Mouse (Mus musculus) forebrain, embryonic 13.5 days (tissue): Measurements from ENCODE around the gene Itgb1bp1. TPM values are rescaled to one million over a fixed set of nuclear protein-coding genes. Genes with fewer than 3 reads are reported as not detected.

ENCODE experiments used
- ATAC-seq: fragments of 200-750 bp; cut with Nextera tagmentation; 2 replicates; pipeline ENCODE4 v1.8.0; 2017
- H3K27ac ChIP-seq: fragments of 300-500 bp; sonication (generic); 2 replicates; pipeline ENCODE4 v1.5.1; 2015; ENCODE audit warnings: inconsistent platforms, mild to moderate bottlenecking, moderate library complexity
- H3K27me3 ChIP-seq: fragments of 300-500 bp; sonication (generic); 2 replicates; pipeline ENCODE4 v1.6.1; 2015; ENCODE audit warnings: mild to moderate bottlenecking, inconsistent platforms
- H3K36me3 ChIP-seq: fragments of 300-500 bp; sonication (generic); 2 replicates; pipeline ENCODE4 v1.6.1; 2015; ENCODE audit warnings: mild to moderate bottlenecking, inconsistent platforms; ENCODE audit not compliant: poor library complexity, severe bottlenecking
- H3K4me1 ChIP-seq: fragments of 300-500 bp; sonication (generic); 2 replicates; pipeline ENCODE4 v1.6.1; 2015; ENCODE audit warnings: inconsistent platforms
- H3K4me2 ChIP-seq: fragments of 300-500 bp; sonication (generic); 2 replicates; pipeline ENCODE4 v1.6.1; 2015; ENCODE audit warnings: inconsistent platforms, mild to moderate bottlenecking, moderate library complexity
- H3K4me3 ChIP-seq: fragments of 300-500 bp; sonication (generic); 2 replicates; pipeline ENCODE4 v1.5.1; 2015; ENCODE audit warnings: mild to moderate bottlenecking, inconsistent platforms
- H3K9ac ChIP-seq: fragments of 300-500 bp; sonication (generic); 2 replicates; pipeline ENCODE4 v1.6.1; 2015; ENCODE audit warnings: mild to moderate bottlenecking, inconsistent platforms
- H3K9me3 ChIP-seq: fragments of 300-500 bp; sonication (generic); replicated peaks from 2 replicates; pipeline ENCODE4 v1.6.1; 2016; ENCODE audit warnings: inconsistent platforms
- WGBS: fragments of 180-500 bp; shearing (Covaris S2); methylation state at CpG from one replicate; pipeline ENCODE4 v1.1.7; 2015; 5-methylcytosine and 5-hydroxymethylcytosine counted together
- polyA plus RNA-seq: library from polyadenylated mRNA; unstranded; fragments of >200 nt; fragmentation: Nextera tagmentation; extraction: Ambion mirVana; gene quantifications from 2 replicates; pipeline ENCODE4 v1.2.1, GENCODE M21; 2015

Itgb1bp1 gene
- polyA plus RNA-seq, 1 experiment from 2014 or later: 43.2 TPM

DNA sequence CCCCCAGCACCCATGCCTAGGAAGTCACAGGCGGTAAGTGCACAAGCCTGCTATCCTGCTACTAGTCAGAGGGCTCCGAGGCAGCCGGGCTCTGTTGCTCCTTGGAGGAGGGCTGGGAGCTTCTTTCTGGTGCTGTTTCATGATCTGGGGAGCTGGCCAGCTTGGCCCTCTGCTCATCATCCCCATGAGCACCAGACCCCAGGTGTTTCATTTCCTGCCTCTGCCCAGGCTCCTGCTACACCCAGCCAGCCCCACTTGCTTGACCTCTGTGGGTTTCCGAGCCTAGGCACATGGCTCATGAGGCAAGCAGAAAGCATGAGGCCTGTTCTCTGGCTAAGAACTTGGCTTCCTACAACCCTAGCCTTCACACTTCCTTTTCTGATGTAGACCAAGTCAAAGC, 20.6 kb downstream of the Itgb1bp1 start:
- Histone ChIP-seq H3K4me1 (no peaks in the 10 kb centered on the region), H3K4me3 (no peak overlapping the region), H3K36me3 (peaks cover 83% of the 10 kb centered on the region), H3K9ac (no peak overlapping the region), H3K4me2 (no peak overlapping the region), H3K9me3 (no peaks in the 10 kb centered on the region), H3K27me3 (no peaks in the 10 kb centered on the region), H3K27ac (no peak overlapping the region)
- WGBS: 95% methylated on average over 4 of the region's 4 CpGs
- no peak for ATAC-seq

DNA sequence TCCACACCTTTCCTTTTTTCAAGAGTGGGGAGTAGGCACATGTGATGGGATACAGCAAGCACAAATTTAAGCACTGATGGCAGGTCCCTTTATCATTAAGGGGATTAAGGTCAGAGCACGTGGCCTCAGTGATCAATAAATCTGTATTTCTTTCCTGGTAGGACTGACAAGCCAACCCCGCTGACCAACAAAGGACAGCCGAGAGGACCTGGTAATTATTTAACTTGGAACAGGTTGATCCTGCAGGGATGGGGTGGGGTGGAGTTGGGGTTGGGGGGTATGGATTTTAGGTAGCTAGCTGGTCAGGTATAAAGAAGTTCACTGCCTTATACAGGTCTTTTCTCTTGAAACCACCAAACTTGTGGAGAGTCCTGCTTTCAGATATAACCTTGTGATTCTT, 21.1 kb downstream of the Itgb1bp1 start:
- no peak overlapping the region for H3K4me3 ChIP-seq
- 90% methylated on average over 3 of the region's 3 CpGs for WGBS
- H3K4me1 ChIP-seq: no peaks in the 10 kb centered on the region
- no peak for ATAC-seq
- H3K27me3 ChIP-seq: no peaks in the 10 kb centered on the region
- H3K36me3 ChIP-seq: peaks cover 83% of the 10 kb centered on the region
- H3K9me3 ChIP-seq: no peaks in the 10 kb centered on the region
- H3K4me2 ChIP-seq: no peak overlapping the region
- H3K9ac ChIP-seq: no peak overlapping the region
- H3K27ac ChIP-seq: no peak overlapping the region

DNA sequence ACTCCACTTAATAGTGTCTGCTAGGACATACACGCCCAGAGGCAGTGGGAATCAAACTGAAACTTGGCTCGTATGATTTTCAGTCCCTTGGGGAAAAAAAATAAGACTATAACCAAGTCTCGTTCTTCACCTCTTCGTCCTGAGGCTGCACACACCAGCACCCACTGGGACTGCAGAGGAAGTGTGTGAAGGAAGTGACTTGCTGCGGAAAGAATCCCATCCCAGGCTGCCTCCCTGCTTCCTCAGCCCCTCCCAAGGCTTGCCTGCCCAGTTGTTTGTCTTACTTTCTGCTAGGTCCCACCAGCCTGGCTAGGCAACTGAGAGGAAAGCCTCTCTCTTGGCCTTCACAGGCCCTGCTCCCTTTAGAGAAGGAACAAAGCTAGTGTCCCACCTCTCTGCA, 21.8 kb downstream of the Itgb1bp1 start:
- 83% methylated on average over 5 of the region's 5 CpGs for WGBS
- Histone ChIP-seq H3K36me3 (peaks cover 88% of the 10 kb centered on the region), H3K9ac (no peak overlapping the region), H3K4me2 (no peak overlapping the region), H3K27ac (no peak overlapping the region), H3K27me3 (no peaks in the 10 kb centered on the region), H3K4me3 (no peak overlapping the region), H3K9me3 (no peaks in the 10 kb centered on the region), H3K4me1 (no peaks in the 10 kb centered on the region)
- no peak for ATAC-seq

DNA sequence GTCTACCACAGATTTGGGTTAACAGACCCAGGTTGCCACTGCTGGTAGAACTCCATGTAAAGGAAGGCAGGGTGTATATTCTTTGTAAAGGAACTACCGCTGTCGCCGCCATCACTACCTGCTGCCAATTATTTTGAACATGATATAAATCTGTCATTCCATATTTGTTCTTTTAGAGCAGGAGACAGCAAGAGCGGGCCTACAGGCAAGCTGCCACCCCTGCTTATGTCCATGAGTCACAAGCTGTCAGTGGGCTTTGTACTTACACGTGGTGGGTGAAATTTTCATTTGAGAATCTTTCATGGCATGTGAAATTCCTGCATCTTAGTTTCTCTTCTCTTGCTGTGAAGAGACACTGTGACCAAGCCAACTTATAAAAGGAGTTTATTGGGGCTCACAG, 22.8 kb downstream of the Itgb1bp1 start:
- H3K4me2 ChIP-seq: no peak overlapping the region
- no peak overlapping the region for H3K9ac ChIP-seq
- no peak for ATAC-seq
- H3K27ac ChIP-seq: no peak overlapping the region
- H3K27me3 ChIP-seq: no peaks in the 10 kb centered on the region
- H3K36me3 ChIP-seq: peaks cover 86% of the 10 kb centered on the region
- H3K4me3 ChIP-seq: no peak overlapping the region
- no peaks in the 10 kb centered on the region for H3K4me1 ChIP-seq
- 94% methylated on average over 5 of the region's 5 CpGs for WGBS
- no peaks in the 10 kb centered on the region for H3K9me3 ChIP-seq

DNA sequence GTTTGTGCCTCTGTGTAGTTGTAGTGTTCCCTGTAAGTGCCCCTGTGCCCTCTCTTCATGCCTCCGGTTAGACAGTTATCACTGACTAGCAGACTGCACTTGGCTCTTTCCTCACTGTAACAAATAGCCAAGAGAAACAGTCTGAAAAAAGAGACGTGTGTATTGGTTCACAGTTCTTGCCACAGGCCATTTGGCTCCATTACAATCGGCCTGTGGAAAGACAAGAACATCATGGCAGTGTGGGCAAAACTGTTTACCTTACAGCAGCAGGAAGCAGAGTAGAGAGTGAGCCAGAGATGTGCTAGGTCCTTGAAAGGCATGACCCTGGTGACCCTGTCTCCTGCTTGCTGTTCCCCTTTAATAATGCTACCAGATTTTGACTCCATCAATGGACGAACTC, 24.6 kb downstream of the Itgb1bp1 start:
- Histone ChIP-seq H3K27ac (no peak overlapping the region), H3K9me3 (no peaks in the 10 kb centered on the region), H3K27me3 (no peaks in the 10 kb centered on the region), H3K4me3 (no peak overlapping the region), H3K36me3 (peaks cover 90% of the 10 kb centered on the region), H3K4me1 (no peaks in the 10 kb centered on the region), H3K9ac (no peak overlapping the region), H3K4me2 (no peak overlapping the region)
- no peak for ATAC-seq
- WGBS: 84% methylated on average over 4 of the region's 4 CpGs

DNA sequence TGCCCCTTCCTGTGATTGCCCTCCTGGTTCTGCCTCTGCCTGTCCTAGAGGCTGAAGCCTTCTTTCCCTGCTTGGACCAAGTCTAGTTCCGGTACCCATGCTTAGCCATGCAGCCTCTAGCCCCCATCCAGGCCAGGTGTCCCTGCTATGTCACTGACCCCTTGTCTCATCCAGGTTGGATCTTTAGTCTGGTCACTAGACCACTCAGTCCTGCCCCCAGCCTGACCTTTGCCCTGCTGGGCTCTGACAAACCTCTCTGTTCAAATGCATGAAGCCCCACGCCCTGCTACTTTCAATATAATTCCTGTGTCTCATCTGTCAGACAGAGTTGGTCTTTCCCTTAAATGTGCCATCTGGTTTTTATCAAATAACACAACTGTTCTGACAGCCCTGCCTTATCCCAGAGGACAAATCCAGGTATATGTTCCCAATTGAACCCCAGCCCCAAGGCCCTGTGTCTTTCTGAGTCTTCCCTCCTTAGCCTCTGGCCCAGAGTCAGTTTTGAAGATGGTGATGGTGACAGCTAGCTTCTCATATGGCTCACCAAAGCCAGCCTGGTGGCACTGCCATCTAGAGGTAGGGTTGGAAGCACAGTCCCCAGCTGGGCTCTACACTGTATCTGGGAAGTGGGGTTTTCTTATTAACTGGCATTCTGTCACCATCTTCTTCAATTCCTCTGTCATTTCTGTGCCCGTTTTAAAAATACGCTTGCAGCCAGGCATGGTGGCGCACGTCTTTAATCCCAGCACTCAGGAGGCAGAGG, 25.4 kb downstream of the Itgb1bp1 start:
- no peak overlapping the region; the same call in 1 of the 2 replicates for H3K27ac ChIP-seq
- H3K9ac ChIP-seq: no peak overlapping the region
- H3K36me3 ChIP-seq: peaks cover 90% of the 10 kb centered on the region
- no peak for ATAC-seq
- H3K4me1 ChIP-seq: no peaks in the 10 kb centered on the region
- H3K4me3 ChIP-seq: no peak overlapping the region
- whole genome bisulfite sequencing: 93% methylated on average over 6 of the region's 6 CpGs
- H3K4me2 ChIP-seq: no peak overlapping the region
- no peaks in the 10 kb centered on the region for H3K9me3 ChIP-seq
- no peaks in the 10 kb centered on the region for H3K27me3 ChIP-seq

DNA sequence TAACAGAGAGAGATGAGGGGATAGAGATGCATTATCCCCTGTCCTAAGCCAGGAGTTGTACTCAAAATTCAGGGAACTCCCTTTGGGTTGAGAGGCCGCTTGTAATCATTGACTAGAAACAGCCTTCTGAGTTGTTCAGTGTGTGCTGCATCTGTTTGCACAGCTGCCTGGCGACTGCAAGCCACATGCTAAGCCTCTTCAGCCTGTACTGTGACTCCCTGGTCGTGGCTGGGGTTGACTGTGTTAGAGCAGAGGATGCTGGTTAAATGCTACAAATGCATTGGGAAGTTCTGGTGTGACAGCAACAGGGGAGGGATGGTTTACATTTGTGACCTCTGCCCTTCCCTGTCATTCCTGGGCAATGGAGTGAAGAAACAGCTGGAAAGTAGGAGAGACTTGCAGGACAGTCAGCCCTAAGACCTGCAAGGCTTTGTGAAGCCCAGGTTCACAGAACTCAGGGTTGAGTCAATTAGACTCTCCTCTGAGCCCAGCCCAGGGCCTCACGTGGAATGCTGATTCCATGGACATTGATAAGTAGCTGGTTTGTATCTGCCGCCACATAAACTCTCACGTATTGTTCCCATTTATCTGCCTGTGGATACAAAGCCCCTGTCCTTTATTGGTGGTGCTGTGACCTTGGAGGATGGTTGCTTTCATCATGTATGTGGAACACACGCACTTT, 38.2 kb downstream of the Itgb1bp1 start:
- Histone ChIP-seq H3K9me3 (no peaks in the 10 kb centered on the region), H3K36me3 (peaks cover 97% of the 10 kb centered on the region)
- 90% methylated on average over 7 of the region's 7 CpGs for WGBS

DNA sequence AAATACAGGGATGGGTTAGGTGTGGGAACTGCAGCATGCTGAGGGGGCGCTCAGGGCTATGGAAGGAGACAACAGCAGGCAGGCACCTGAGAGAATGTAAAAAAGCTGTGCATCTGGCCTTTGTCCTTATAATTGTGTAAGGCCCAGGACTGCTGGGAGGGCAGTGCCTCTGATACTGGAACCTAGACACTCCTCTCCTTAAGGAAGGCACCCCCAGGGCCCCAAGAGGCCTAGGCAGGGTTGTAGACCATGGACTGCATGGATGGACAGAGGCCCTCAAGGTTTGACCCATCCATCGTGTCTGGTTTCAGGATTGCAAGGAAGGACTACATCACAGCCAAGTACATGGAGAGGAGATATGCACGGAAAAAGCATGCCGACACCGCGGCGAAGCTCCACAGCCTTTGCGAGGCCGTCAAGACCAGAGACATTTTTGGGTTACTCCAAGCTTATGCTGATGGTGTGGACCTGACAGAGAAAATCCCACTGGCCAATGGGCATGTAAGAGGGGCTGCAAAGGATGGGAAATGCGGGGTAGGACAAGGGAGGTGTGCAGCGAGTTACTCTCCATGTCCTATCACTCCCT, 41.6 kb downstream of the Itgb1bp1 start:
- Histone ChIP-seq H3K4me2 (no peak overlapping the region), H3K36me3 (peaks cover 89% of the 10 kb centered on the region), H3K27ac (no peak overlapping the region), H3K27me3 (no peaks in the 10 kb centered on the region), H3K4me3 (no peak overlapping the region), H3K9me3 (no peaks in the 10 kb centered on the region), H3K9ac (no peak overlapping the region), H3K4me1 (no peaks in the 10 kb centered on the region)
- 96% methylated on average over 11 of the region's 11 CpGs for WGBS
- no peak for ATAC-seq

More for the DNA sequence above, 38.2 kb downstream of the Itgb1bp1 start:
- H3K27me3 ChIP-seq: no peaks in the 10 kb centered on the region
- no peak for ATAC-seq
- no peak overlapping the region for H3K27ac ChIP-seq
- H3K4me1 ChIP-seq: no peaks in the 10 kb centered on the region
- H3K4me2 ChIP-seq: no peak overlapping the region
- no peak overlapping the region for H3K4me3 ChIP-seq
- H3K9ac ChIP-seq: no peak overlapping the region

DNA sequence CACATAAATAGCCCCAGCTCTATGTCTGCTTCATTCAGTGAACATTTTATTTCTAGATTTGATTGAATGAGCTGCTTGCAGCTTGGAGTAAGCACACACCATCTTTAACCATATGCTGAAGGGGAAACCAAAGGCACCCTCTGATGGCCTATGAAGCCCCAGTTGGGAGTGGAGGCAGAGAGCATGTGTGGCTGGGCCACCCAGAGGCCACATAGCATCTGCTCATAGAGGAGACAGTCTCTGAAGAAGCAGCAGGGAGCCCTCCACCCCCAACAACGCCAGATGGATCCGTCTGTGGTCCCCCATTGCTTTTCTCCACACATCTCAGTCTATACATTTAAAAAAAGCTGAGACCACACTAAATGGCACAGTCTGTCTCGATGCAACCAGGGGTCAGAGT, 44.1 kb downstream of the Itgb1bp1 start:
- Histone ChIP-seq H3K27me3 (no peaks in the 10 kb centered on the region), H3K4me2 (no peak overlapping the region), H3K9me3 (no peaks in the 10 kb centered on the region), H3K36me3 (peaks cover 89% of the 10 kb centered on the region), H3K9ac (no peak overlapping the region), H3K27ac (no peak overlapping the region), H3K4me3 (no peak overlapping the region), H3K4me1 (no peaks in the 10 kb centered on the region)
- 0 out of 2 replicates have a peak, but pooled peaks have one; percentile 27 for ATAC-seq
- WGBS: 71% methylated on average over 3 of the region's 3 CpGs

DNA sequence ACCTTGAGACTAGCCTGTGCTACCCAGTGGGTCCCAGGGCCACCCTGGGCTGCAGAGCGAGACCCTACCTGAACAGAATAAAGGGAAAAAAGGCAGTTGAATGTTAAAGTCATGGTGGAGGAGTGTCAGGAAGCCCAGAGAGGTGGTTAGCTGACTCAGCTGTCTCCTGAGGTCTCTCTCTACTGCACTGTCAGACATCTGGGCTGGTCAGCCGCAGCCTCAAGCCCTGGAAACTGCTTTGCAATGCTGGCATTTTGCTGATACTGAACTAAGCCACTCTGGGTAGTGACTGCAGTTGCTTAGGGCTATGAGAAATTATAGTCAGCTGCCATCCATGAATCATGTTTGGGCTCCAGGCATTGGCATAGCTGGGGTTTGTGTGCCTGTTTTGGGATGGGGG, 51.5 kb downstream of the Itgb1bp1 start:
- no peaks in the 10 kb centered on the region for H3K4me1 ChIP-seq
- H3K4me3 ChIP-seq: no peak overlapping the region
- ATAC-seq: no peak
- WGBS: 89% methylated on average over 2 of the region's 2 CpGs
- H3K4me2 ChIP-seq: no peak overlapping the region
- no peaks in the 10 kb centered on the region for H3K9me3 ChIP-seq
- H3K27ac ChIP-seq: no peak overlapping the region
- no peak overlapping the region for H3K9ac ChIP-seq
- H3K27me3 ChIP-seq: no peaks in the 10 kb centered on the region
- H3K36me3 ChIP-seq: peaks cover 94% of the 10 kb centered on the region

DNA sequence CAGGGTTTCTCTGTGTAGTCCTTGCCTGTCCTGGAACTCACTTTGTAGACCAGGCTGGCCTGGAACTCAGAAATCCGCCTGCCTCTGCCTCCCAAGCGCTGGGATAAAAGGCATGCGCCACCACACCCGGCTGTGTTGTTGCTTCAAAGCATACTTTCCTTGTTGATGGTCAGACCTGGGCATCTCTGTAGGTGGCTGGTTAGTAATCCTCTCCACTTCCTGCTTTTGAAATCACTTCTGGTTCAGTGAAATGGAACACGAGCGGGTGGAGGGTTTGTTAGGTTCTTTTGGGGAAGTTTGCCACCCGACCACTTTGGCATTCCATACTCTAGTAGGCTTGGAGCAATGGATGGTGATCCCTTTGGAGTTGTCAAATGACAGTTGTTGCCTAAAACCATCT, 52.4 kb downstream of the Itgb1bp1 start:
- H3K9ac ChIP-seq: no peak overlapping the region
- H3K27me3 ChIP-seq: no peaks in the 10 kb centered on the region
- no peak overlapping the region for H3K4me2 ChIP-seq
- WGBS: 93% methylated on average over 7 of the region's 7 CpGs
- no peak overlapping the region for H3K4me3 ChIP-seq
- H3K9me3 ChIP-seq: no peaks in the 10 kb centered on the region
- no peak for ATAC-seq
- no peak overlapping the region for H3K27ac ChIP-seq
- H3K36me3 ChIP-seq: peaks cover 91% of the 10 kb centered on the region
- no peaks in the 10 kb centered on the region for H3K4me1 ChIP-seq

DNA sequence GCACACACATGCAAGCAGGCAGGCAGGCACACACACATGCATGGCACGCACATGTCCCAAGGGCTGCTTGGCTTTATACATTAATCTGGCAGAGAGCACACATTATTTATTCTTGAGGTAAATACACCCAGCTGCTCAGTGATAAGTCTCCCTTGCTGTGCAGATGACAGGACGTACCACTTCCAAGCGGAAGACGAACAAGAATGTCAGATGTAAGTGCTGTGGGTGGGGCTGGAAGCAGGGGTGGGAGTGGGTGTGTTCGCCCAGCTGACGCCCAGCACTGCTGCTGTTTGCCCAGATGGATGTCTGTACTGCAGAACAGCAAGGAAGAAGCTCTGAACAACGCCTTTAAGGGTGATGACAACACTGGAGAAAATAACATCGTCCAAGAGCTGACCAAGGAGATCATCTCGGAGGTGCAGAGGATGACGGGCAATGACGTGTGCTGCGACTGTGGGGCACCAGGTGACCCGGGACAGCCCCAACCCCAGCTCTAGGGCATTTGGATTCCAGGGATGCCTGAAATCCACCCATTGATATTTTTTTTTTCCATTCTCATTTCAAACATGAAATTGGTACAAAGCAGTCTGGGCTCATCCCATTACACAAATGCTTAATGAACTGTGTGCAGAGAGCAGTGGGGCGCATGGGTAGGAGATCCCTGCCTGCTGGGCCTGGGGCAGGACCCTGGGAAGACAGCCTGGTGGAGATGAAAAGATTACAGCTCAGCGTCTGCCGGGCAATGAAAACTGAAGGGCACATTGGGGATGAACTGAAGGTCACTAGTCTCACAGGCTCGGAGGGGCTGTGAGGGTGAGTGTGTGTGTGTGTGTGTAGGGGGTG, 56.8 kb downstream of the Itgb1bp1 start:
- H3K4me1 ChIP-seq: peaks cover 8% of the 10 kb centered on the region
- peaks cover 53% of the 10 kb centered on the region for H3K36me3 ChIP-seq
- no peak overlapping the region for H3K9ac ChIP-seq
- H3K4me3 ChIP-seq: no peak overlapping the region
- no peaks in the 10 kb centered on the region for H3K9me3 ChIP-seq
- H3K4me2 ChIP-seq: no peak overlapping the region
- no peak; the same call in 1 of the 2 replicates for ATAC-seq
- H3K27ac ChIP-seq: no peak overlapping the region
- no peaks in the 10 kb centered on the region for H3K27me3 ChIP-seq
- 76% methylated on average over 17 of the region's 17 CpGs for WGBS
